Mouse (Mus musculus) cerebellum, adult 11-12 months (tissue): ENCODE results near the gene Cemip2.

ENCODE experiments used
- DNase-seq: peaks from one replicate; pipeline ENCODE4 v3.0.0; 2022

The Cemip2 gene

DNA sequence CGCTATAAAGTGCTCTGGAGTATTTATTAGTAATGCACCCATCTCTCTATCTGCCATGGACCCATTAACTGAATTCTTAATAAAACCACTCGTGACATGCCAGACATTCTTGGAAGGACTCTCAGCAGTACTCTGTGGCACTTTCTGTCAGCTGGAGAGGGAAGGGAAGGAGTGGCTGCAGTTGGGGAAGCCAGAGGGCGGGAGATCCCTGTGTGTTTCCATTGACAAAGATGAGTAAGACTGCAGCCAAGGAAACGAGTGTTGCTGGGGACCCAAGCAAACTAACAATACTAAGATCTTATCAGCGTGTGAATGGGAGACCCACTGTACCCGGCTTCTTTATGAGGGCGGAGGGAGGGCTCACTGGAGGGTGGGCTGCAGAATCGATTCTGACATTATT, 2.5 kb downstream of the Cemip2 start:
- no peak for DNase-seq

DNA sequence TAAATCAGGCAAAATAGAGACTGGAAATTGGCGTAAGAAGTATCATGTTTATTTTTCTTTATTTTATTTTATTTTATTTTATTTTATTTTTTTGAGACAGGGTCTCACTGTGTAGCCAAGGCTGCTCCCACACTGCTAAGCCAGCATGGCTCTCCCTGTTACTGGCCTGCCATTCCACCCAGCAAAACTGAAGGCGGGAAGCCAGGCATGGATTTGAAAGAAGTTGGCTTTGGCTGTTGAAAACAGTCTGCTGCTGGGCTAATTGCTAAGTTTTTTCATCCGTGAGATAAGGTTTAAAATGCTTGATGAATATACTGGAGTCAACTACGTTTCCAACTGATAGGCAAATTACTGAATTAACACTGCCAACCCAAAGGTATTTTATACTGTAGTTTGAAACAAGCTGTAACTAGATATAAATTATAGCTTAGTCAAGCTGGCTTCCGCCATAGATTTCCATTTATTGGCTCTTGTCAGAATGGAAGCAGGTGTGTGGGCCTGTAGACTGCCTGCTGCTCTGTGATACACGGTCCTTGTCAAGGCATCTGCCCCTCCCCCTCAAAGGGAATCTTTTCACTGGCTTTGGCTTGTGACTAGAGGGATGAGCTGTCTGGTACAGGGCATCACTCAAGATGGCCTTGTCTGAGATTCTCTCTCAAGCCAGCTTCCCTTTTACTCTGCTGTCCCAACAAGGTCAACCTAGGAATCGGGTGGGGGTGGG, 3.1 kb downstream of the Cemip2 start:
- DNase-seq, result no peak

DNA sequence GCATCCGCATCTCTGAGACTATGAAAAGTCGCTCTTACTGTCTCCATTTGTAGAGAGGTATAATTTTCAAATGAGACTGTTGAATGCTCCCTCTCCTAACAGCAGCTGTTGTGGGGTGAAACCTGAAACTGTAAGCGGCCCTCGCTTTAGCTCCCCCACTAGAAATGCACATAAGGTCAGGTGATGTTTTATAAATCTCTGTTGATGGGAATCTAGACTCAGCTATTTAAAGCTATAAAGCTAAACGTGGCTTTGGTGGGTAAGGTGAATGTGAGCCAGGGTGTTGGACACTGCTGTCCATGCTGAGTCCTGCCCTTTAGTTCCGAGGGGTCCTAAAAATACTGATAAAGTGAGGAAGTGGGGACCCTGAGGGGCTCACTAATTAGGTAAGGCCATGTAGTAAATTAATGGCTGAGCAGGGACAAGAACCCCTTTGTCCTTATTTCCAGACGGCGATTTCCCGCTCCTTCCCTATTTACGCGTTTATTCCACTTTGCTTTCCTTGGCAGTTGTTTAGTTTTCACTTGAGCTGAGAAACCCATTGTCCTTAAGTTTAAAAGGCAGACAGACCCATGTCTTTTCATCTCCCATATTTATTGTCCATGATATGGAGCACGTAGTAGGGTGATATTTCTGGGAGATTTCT, 3.8 kb downstream of the Cemip2 start:
- DNase-seq, result no peak

DNA sequence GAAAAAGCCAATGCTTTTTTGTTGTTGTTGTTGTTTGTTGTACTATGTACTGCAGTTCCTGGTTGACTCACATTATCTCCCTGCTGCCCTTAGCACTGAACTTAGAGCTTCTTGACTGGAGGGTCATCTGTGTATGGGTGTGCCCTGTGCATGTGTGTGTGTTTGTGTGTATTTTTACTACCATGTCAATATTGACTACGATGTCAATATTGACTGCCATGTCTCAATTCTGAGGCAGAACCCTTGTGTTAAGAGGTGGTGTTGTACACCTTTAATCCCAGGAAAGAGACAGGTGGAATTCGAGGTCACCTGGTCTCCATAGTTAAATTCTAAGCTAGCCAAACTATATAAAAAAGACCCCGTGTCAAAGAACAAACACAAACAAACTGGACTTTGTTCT, 5.6 kb downstream of the Cemip2 start:
- DNase-seq, result no peak

DNA sequence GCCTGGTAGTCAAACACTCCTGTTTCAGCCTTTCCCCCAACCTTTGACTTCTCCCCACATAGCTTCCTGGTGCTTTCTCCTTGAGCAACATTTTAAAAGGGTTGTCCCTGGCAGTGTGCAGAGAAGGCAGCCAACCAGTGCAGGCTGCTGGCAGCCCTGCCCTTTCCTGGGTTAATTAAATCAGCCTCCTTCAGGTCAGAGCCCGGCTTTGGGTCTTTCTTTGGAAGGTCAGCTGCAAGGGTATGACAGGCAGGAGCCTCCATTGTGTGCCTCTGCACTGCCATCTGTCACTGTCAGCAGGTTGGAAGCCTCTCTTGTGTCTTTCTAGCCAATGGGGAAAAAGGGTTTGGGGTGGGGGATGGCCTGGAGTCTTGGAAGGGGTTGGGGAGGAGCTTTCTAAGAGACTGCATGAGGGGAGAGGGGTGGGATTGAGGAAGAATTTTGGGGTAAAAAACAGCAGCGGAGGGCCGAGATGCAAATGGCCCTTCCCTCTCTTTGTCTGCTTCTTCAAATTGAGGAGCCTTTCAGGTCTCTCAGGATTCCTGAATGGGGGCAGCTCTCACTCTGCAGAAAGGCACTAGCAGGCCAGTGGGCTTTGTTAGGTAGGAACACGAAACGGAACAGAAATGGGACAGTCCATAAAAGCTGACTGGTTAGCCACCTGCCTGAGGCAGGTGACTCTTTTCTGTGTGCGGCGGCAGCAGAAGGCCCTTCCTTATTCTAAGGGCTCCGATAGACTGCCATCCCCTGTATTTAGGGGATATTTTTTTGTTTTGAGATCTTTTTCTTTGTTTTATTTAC, 6.4 kb downstream of the Cemip2 start:
- peak; percentile 70 for DNase-seq

- no peak for DNase-seq
Observed at GRCm38 (mm10) chr19:21785132-21785528, 7.0 kb downstream of the Cemip2 start.

- peak; percentile 68 for DNase-seq
Observed at GRCm38 (mm10) chr19:21787004-21787480, 8.9 kb downstream of the Cemip2 start.

DNA sequence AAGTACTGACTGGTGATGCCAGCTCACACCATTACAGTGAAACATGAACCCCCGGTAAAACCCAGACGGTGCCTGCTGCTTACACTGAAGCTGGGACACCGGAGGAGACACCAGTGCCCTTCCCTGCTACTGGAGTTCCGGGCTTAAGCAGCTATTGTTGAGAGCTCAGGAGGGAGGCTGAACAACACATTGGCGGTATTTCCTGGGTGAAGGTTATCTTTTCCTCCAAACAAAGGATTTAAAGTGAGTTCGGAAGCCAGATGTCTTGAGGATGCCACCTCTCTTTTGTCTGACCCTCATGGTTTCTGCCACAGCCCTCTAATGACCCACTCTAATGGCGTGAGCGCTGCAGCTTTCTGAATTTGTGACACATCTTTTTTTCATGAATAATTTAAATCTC, 10.9 kb downstream of the Cemip2 start:
- DNase-seq, result no peak

GRCm38 (mm10) chr19:21789676-21790075, 11.5 kb downstream of the Cemip2 start:
- no peak for DNase-seq

- no peak for DNase-seq
Observed at GRCm38 (mm10) chr19:21791386-21791785, 13.2 kb downstream of the Cemip2 start.

DNA sequence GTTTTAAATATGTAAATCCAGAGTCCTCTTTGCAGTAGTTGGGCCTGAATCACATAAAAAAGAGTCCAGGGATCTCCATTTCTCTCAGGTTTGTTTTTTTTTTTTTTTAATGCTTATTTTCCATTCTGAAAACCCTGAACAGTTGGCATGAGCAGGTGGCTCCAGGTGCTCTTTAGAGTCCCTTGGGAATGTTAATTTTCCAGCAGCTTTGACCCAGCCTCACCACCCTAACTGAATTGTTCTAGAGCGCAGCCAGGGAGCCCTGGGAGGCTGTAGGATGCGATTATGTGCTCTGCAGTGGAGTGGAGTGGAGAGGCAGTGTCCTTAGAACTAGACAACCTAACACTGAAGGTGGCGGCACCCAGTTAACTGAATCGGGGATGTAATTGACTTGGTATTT, 13.7 kb downstream of the Cemip2 start:
- no peak for DNase-seq

- no peak for DNase-seq
Observed at GRCm38 (mm10) chr19:21792587-21793175, 14.5 kb downstream of the Cemip2 start.

- no peak for DNase-seq
Observed at GRCm38 (mm10) chr19:21794569-21794968, 16.4 kb downstream of the Cemip2 start.

DNA sequence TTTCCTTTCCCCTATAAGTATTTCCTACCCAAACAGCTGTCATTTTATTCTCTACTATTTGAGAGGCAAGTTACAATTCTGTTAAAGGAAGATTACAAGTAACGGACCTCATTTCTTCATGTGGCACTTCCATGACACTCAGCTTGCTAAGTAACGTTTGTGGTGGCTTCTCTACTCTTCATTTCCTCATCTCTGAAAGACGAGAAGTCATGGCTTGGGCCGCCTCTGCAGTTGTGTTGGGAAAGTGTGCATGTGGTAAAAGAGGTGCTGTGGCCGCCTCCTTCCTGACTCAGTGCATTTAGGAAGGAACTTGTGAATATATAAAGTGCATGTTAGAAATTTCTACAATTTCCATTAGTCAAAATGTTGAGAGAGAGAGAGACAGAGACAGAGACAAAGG, 18.2 kb downstream of the Cemip2 start:
- DNase-seq, result no peak

GRCm38 (mm10) chr19:21798700-21799099, 20.6 kb downstream of the Cemip2 start:
- DNase-seq, result no peak

DNA sequence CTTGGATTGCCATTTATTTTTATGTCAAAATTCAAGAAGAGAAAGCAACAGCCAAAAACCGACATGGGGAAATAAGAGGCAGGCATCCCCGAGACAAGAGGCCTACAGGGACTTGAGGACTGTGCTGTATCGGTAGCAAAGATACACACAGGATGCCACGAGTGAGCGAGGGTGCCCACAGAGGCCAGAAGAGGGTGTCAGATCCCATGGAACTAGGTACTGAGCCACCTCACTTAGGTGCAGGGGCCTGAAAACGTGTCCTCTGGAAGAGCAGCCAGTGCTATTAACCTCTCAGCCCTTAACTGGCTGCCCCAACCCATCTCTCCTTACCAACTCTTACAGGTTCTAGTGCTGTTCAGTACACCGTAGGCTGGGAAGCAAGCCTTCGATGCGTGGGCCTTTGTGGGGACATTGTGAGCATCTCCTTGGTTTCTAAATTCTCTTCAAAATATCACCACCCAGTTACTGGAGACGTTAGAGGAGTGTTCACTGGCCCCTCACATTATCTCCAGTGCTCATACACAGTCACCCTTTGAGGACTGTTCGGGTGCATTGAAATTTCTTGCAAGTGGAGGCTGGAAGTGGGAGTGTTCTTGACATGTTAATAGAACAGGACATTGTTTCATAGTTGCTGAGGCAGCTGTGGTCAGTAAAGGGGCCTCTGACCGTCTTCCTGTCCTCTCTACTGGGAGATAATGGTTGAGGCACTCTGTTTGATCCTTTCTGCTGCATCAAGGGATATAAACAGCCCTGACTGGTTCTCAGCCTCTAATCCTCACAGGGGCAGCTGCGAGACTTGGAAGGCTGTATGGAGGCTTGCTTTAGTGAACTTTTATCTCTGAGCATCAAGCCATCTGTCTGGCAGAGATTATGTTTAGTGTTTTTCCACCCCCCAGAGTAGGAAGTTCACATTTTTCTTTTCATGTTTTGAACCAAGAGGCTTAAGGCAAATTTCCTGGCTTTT, 21.6 kb downstream of the Cemip2 start:
- DNase-seq, result no peak

DNA sequence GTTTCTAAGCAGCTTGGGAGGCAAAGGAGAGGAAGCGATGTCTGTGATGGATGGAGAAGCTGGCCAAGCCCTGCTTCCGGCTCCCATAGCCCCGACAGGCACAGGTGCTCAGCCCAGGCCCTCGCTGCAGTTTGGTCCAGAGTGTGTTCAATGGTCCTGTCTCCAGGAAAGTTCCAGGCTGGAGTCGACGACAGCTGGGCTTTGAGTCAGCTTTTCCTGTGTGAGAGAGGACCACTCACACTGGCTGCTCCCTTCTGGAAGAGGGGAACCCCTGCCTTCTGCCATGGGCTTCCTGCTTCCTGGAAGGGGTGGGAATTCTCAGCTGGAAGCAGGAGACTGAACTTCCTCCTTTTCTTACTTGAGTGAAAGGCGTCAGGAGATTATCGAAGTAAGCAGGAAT, 26.3 kb downstream of the Cemip2 start:
- no peak for DNase-seq

- peak; percentile 55 for DNase-seq
Observed at GRCm38 (mm10) chr19:21805305-21805704, 27.2 kb downstream of the Cemip2 start.

DNA sequence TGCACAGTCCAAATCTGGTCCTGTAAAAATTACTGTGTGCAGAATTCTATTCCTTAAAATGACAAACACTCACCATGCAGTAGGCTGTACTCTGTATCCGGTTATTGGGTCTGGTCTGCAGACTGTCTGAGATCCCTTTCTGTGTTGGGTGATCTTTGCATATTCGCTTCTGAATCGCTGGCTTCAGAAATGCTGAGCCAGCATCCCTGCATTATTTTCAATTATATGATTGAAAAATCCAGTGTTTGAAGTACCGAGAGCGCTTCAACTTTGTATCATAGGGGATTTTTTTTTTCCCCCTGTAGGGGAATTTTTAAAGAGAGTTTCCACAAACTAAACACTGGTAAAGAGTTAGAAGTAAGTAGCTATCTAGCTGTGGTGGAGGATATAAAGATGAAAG, 32.0 kb downstream of the Cemip2 start:
- no peak for DNase-seq

DNA sequence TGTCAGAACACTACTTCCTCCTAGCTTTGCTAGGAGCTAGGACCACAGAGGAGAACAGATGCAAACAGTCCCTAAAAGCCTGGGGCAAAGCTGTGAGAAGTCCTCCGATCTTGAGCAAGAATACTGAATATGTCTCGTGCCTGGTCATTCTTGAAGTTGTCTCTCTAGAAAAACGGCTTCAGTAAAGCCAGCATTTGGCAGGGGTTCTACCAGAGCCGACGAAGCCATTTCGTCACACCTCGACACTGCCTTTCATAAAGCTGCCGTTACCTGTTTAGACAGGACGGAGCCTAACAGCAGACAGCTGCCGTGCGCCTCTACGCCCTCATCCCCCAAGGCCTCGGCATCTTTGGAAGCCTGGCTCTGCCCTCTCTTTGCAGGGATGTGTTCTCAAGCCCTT, 35.4 kb downstream of the Cemip2 start:
- DNase-seq, result no peak

DNA sequence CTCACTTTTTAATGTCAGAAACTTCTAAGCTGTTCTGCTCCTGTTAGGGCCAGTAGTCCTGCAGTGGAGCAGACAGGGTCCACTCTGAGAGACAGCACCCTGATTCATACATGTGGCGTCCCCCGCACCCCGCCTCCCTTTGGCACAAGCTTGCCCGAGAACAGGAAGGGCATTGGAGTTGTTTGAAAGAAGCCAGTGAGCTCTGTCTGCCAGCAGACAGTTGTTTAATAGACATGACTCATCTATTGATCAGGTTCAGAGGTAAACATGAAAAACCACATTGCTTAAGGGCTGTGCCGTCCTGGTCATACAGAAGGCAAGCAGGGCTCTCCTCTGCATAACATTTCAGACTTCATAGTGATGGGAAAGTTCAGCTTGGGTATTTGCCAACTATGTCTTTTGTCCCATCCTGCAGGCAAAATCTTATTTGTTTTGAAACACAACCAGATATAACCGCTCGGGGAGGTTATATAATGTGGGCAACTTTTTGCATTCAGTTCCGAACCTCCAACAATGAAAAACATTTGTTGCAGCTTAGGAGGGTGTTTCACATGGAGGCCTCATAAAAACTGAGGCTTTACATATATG, 36.4 kb downstream of the Cemip2 start:
- no peak for DNase-seq

DNA sequence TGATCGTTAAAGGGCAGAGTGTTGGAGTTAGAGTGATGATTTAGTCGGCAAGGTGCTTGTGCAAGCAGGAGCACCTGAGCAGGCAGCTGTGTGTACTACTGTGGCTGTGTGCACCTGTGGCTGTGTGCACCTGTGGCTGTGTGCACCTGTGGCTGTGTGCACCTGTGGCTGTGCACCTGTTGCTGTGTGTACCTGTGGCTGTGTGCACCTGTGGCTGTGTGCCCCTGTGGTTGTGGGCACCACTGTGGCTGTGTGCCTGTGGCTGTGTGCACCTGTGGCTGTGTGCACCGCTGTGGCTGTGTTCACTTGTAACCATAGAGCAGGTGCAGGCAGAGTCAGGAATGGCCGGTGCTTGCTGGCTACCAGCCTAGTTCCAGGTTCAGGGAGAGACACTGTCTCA, 38.1 kb downstream of the Cemip2 start:
- no peak for DNase-seq
